Mouse (Mus musculus): ENCODE data around the gene Avpr1b. TPM values are rescaled to one million over a fixed set of nuclear protein-coding genes. Genes with fewer than 3 reads are reported as not detected.

Avpr1b gene
- total and polyA plus RNA-seq, 3 experiments = 0.08 TPM; not detected in 2

GRCm38 (mm10) chr1:131614641-131615040 lies 15.6 kb downstream of the Avpr1b start:
- Histone ChIP-seq H3K9ac (ENCODE audit: insufficient read depth, low read depth) (no peak overlapping the region), H3K9me3 (replicated peaks; ENCODE audit: low read length) (peaks cover 3% of the 10 kb centered on the region), H3K27ac (ENCODE audit: insufficient read depth, low read depth) (no peak overlapping the region), H3K4me1 (ENCODE audit: control insufficient read depth in 1 of 2, insufficient read depth in 2 of 2) (peaks cover 0 to 26% of the 10 kb centered on the region in 2 experiments; a peak in 2 of 4 replicates), H3K27me3 (replicated peaks) (no peaks in the 10 kb centered on the region), H3K79me2 (replicated peaks; ENCODE audit: control insufficient read depth, extremely low read depth, insufficient read depth, poor library complexity, severe bottlenecking) (no peaks in the 10 kb centered on the region), H3K36me3 (replicated peaks in 1 of 2; ENCODE audit: control insufficient read depth in 1 of 2, insufficient read depth in 1 of 2, low read length in 1 of 2) (no peaks in the 10 kb centered on the region), H3K4me3 (replicated peaks in 1 of 3; ENCODE audit: low read depth in 2 of 3, low read length in 2 of 3, poor library complexity in 1 of 3) (no peak overlapping the region), H3K4me2 (ENCODE audit: insufficient read depth, low read depth, poor library complexity, severe bottlenecking) (no peak overlapping the region)
- dilution Hi-C loops (cut with MboI; ENCODE audit: extremely low pct_ligation_motif_present, extremely low pct_unique_long_range_greater_than_20kb, low sequenced_read_pairs) = loop anchor here (25.0 kb wide), 1 partner anchor 248 kb away; the partner anchor contains the start of gene Rab29
- TF ChIP-seq MAX (IDR thresholded peaks at IDR 0.05; ENCODE audit: low read length) = no peak
- no peak for TF ChIP-seq MAFK (IDR thresholded peaks at IDR 0.05; ENCODE audit: insufficient replicate concordance, low read length)
- no peak for TF ChIP-seq POLR2AphosphoS2 (IDR thresholded peaks at IDR 0.05; ENCODE audit: low read depth, low read length)
- TF ChIP-seq UBTF (IDR thresholded peaks at IDR 0.05; ENCODE audit: low read depth, low read length) = no peak
- no peak for TF ChIP-seq IRF4 (IDR thresholded peaks at IDR 0.05; ENCODE audit: low read depth, low read length)
- no peak for TF ChIP-seq E2F4 (IDR thresholded peaks at IDR 0.05; ENCODE audit: insufficient replicate concordance, low read depth, low read length)
- TF ChIP-seq KAT2A (IDR thresholded peaks at IDR 0.05; ENCODE audit: insufficient replicate concordance, low read length) = no peak
- no peak for TF ChIP-seq RCOR1 (conservative IDR thresholded peaks at IDR 0.05; ENCODE audit: low read depth, low read length)
- no peak for TF ChIP-seq ZC3H11A (IDR thresholded peaks at IDR 0.05; ENCODE audit: low read depth, low read length)
- DNase-seq (ENCODE audit: extremely low read depth) = no peak
- in situ Hi-C loops (cut with MboI; ENCODE audit: low pct_ligation_motif_present, low pct_unique_long_range_greater_than_20kb, low sequenced_read_pairs) = loop anchor here (5.0 to 10.0 kb wide), 2 partner anchors 43 to 150 kb away; no protein-coding TSS in a partner anchor

GRCm38 (mm10) chr1:131616131-131616530 lies 17.1 kb downstream of the Avpr1b start:
- TF ChIP-seq POLR2AphosphoS2 (IDR thresholded peaks at IDR 0.05; ENCODE audit: low read depth, low read length) (no peak), USF2 (conservative IDR thresholded peaks at IDR 0.05; ENCODE audit: low read depth, low read length) (no peak), E2F4 (IDR thresholded peaks at IDR 0.05; ENCODE audit: insufficient replicate concordance, low read depth, low read length) (no peak), NELFE (IDR thresholded peaks at IDR 0.05; ENCODE audit: low read depth, low read length) (no peak), KAT2A (IDR thresholded peaks at IDR 0.05; ENCODE audit: insufficient replicate concordance, low read length) (no peak), RCOR1 (conservative IDR thresholded peaks at IDR 0.05; ENCODE audit: low read depth, low read length) (no peak), MAX (IDR thresholded peaks at IDR 0.05; ENCODE audit: low read length) (no peak)
- Histone ChIP-seq H3K4me3 (replicated peaks in 1 of 3; ENCODE audit: low read depth in 2 of 3, low read length in 2 of 3, poor library complexity in 1 of 3) (no peak overlapping the region), H3K27me3 (replicated peaks) (no peaks in the 10 kb centered on the region), H3K79me2 (replicated peaks; ENCODE audit: control insufficient read depth, extremely low read depth, insufficient read depth, poor library complexity, severe bottlenecking) (no peaks in the 10 kb centered on the region), H3K9me3 (replicated peaks; ENCODE audit: low read length) (peaks cover 3% of the 10 kb centered on the region), H3K9ac (ENCODE audit: insufficient read depth, low read depth) (no peak overlapping the region), H3K4me1 (ENCODE audit: control insufficient read depth in 1 of 2, insufficient read depth in 2 of 2) (peaks cover 0 to 26% of the 10 kb centered on the region in 2 experiments; a peak in 2 of 4 replicates), H3K4me2 (ENCODE audit: insufficient read depth, low read depth, poor library complexity, severe bottlenecking) (no peak overlapping the region), H3K27ac (ENCODE audit: insufficient read depth, low read depth) (no peak overlapping the region), H3K36me3 (replicated peaks in 1 of 2; ENCODE audit: control insufficient read depth in 1 of 2, insufficient read depth in 1 of 2, low read length in 1 of 2) (no peaks in the 10 kb centered on the region)
- dilution Hi-C loops (cut with MboI; ENCODE audit: extremely low pct_ligation_motif_present, extremely low pct_unique_long_range_greater_than_20kb, low sequenced_read_pairs) = loop anchor here (25.0 kb wide), 1 partner anchor 246 kb away; the partner anchor contains the start of gene Rab29
- no peak for DNase-seq (ENCODE audit: extremely low read depth)
- in situ Hi-C loops (cut with MboI; ENCODE audit: low pct_ligation_motif_present, low pct_unique_long_range_greater_than_20kb, low sequenced_read_pairs) = loop anchor here (10.0 kb wide), 1 partner anchor 149 kb away; no protein-coding TSS in a partner anchor

Data from CH12.LX (cell line).